Mouse (Mus musculus): ENCODE data around the gene Tmpo. TPM values are rescaled to one million over a fixed set of nuclear protein-coding genes. Genes with fewer than 3 reads are reported as not detected.

Gene Tmpo
- polyA plus RNA-seq, 1 experiment from 2014 or later = 401 TPM

GRCm38 (mm10) chr10:91208461-91208860 lies 27.3 kb upstream of the Tmpo start:
- Histone ChIP-seq H3K9ac (replicated peaks; ENCODE audit: low read length) (no peak overlapping the region), H3K36me3 (replicated peaks; ENCODE audit: control insufficient read depth, insufficient read depth, low read depth, low read length) (no peaks in the 10 kb centered on the region), H3K4me3 (ENCODE audit: low read depth, low read length) (no peak overlapping the region), H3K27me3 (ENCODE audit: control insufficient read depth, insufficient read depth, low read length) (no peaks in the 10 kb centered on the region), H3K9me3 (replicated peaks; ENCODE audit: control insufficient read depth, low read length) (no peaks in the 10 kb centered on the region), H3K4me2 (ENCODE audit: low read depth, low read length) (no peak overlapping the region), H3K4me1 (ENCODE audit: control insufficient read depth, insufficient read depth, low read length) (no peaks in the 10 kb centered on the region), H3K27ac (replicated peaks; ENCODE audit: low read depth, low read length) (no peak overlapping the region)
- WGBS = 62% methylated on average over 9 of the region's 9 CpGs
- no peak for DNase-seq (ENCODE audit: low spot score)
- no peak for ATAC-seq (replicated peaks; ENCODE audit: insufficient number of reproducible peaks, low FRiP score, low TSS enrichment, low read depth)

DNA sequence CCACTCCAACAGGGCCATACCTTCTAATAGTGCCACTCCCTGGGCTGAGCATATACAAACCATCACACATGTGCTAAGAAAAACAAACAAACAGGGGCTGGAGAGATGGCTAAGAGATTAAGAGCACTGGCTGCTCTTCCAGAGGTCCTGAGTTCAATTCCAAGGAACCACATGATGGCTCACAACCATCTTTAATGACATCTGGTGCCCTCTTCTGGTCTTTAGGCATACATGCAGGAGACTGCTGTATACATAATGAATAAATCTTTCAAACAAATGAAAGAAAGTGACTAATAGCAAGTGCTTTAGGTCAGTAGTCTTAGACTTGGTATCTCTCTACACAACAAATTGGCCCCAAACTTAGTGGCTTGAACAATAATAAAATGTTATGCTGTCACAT lies 26.2 kb upstream of the Tmpo start:
- DNase-seq (ENCODE audit: low spot score) (no peak), ATAC-seq (replicated peaks; ENCODE audit: insufficient number of reproducible peaks, low FRiP score, low TSS enrichment, low read depth) (no peak)
- Histone ChIP-seq H3K4me2 (ENCODE audit: low read depth, low read length) (no peak overlapping the region), H3K9me3 (replicated peaks; ENCODE audit: control insufficient read depth, low read length) (no peaks in the 10 kb centered on the region), H3K27me3 (ENCODE audit: control insufficient read depth, insufficient read depth, low read length) (no peaks in the 10 kb centered on the region), H3K4me1 (ENCODE audit: control insufficient read depth, insufficient read depth, low read length) (no peaks in the 10 kb centered on the region), H3K27ac (replicated peaks; ENCODE audit: low read depth, low read length) (no peak overlapping the region), H3K36me3 (replicated peaks; ENCODE audit: control insufficient read depth, insufficient read depth, low read depth, low read length) (no peaks in the 10 kb centered on the region), H3K4me3 (ENCODE audit: low read depth, low read length) (no peak overlapping the region), H3K9ac (replicated peaks; ENCODE audit: low read length) (no peak overlapping the region)

DNA sequence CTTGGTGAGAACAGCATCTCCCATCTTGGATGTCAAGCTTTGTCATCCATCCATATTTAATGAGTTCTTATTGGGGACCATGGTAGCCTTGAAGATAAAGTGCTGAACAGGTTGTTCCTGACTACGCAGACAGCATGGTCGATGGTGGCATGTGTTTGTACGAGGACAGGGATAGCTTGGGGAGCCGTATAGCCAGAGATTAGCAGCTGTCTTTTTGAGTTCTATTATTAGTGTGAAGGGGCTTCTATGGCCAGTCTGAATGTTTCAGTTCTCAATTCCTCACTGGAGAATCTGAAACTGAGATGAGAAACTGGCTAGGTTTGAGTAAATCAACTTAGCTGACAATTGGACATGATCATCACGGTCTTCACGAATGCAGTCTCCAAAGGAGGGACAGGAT lies 24.5 kb upstream of the Tmpo start:
- no peaks in the 10 kb centered on the region for H3K4me1 ChIP-seq (ENCODE audit: control insufficient read depth, insufficient read depth, low read length)

DNA sequence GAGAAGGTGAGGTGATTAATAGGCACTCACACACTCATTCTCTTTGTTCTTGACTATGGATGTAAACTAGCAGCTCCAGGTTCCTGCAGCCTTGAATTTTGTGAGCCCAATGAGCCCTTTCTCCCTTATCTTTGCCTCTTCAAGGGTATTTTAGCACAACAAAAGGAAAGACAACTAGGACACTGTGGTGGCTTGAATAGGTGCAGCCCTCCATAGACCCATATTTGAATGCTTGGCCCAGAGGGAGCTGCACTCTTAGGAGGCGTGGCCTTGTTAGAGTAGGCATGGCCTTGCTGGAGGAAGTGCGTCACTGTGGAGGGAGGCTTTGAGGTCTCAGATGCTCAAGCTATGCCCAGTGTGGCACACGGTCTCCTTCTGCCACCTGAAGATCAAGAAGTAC lies 19.5 kb upstream of the Tmpo start:
- Histone ChIP-seq H3K4me1 (ENCODE audit: control insufficient read depth, insufficient read depth, low read length) (no peaks in the 10 kb centered on the region), H3K9ac (replicated peaks; ENCODE audit: low read length) (no peak overlapping the region), H3K36me3 (replicated peaks; ENCODE audit: control insufficient read depth, insufficient read depth, low read depth, low read length) (no peaks in the 10 kb centered on the region), H3K4me2 (ENCODE audit: low read depth, low read length) (no peak overlapping the region), H3K9me3 (replicated peaks; ENCODE audit: control insufficient read depth, low read length) (no peaks in the 10 kb centered on the region), H3K27me3 (ENCODE audit: control insufficient read depth, insufficient read depth, low read length) (no peaks in the 10 kb centered on the region), H3K4me3 (ENCODE audit: low read depth, low read length) (no peak overlapping the region), H3K27ac (replicated peaks; ENCODE audit: low read depth, low read length) (no peak overlapping the region)
- DNase-seq (ENCODE audit: low spot score) (no peak), ATAC-seq (replicated peaks; ENCODE audit: insufficient number of reproducible peaks, low FRiP score, low TSS enrichment, low read depth) (no peak)
- WGBS = 91% methylated on average over 3 of the region's 3 CpGs

More for the DNA sequence above, 24.5 kb upstream of the Tmpo start:
- DNase-seq (ENCODE audit: low spot score) = no peak
- no peak overlapping the region for H3K9ac ChIP-seq (replicated peaks; ENCODE audit: low read length)
- 93% methylated on average over 6 of the region's 6 CpGs for WGBS
- ATAC-seq (replicated peaks; ENCODE audit: insufficient number of reproducible peaks, low FRiP score, low TSS enrichment, low read depth) = no peak
- H3K27ac ChIP-seq (replicated peaks; ENCODE audit: low read depth, low read length) = no peak overlapping the region
- H3K4me3 ChIP-seq (ENCODE audit: low read depth, low read length) = no peak overlapping the region
- no peaks in the 10 kb centered on the region for H3K36me3 ChIP-seq (replicated peaks; ENCODE audit: control insufficient read depth, insufficient read depth, low read depth, low read length)
- no peaks in the 10 kb centered on the region for H3K9me3 ChIP-seq (replicated peaks; ENCODE audit: control insufficient read depth, low read length)
- H3K27me3 ChIP-seq (ENCODE audit: control insufficient read depth, insufficient read depth, low read length) = no peaks in the 10 kb centered on the region
- H3K4me2 ChIP-seq (ENCODE audit: low read depth, low read length) = no peak overlapping the region

DNA sequence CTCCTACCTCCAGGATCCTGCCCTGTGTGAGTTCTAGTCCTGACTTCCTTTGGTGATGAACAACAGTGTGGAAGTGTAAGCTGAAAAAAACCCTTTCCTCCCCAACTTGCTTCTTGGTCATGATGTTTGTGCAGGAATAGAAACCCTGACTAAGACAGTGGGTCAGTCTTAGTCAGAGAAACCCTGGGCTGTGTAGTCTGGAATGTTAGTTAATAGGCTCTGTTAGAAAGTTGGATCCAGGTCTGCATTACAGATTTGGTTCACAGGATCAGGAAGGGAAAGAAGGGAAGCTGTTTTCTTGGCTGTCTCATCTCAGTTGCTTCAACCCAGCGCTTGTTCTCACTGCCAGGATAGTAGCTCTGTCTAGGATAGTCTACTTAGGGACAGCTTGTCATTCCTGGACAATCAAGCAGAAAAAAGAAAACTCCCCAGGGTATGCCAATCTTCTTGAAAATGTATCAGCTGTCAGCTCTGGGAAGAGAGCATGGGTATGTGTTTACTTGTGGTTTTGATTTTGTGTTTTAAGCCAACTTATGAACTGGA lies 18.2 kb upstream of the Tmpo start:
- Histone ChIP-seq H3K4me2 (ENCODE audit: low read depth, low read length) (no peak overlapping the region), H3K27me3 (ENCODE audit: control insufficient read depth, insufficient read depth, low read length) (no peaks in the 10 kb centered on the region), H3K4me3 (ENCODE audit: low read depth, low read length) (no peak overlapping the region), H3K4me1 (ENCODE audit: control insufficient read depth, insufficient read depth, low read length) (no peaks in the 10 kb centered on the region), H3K36me3 (replicated peaks; ENCODE audit: control insufficient read depth, insufficient read depth, low read depth, low read length) (no peaks in the 10 kb centered on the region), H3K9me3 (replicated peaks; ENCODE audit: control insufficient read depth, low read length) (no peaks in the 10 kb centered on the region), H3K9ac (replicated peaks; ENCODE audit: low read length) (no peak overlapping the region), H3K27ac (replicated peaks; ENCODE audit: low read depth, low read length) (no peak overlapping the region)
- DNase-seq (ENCODE audit: low spot score) = no peak
- ATAC-seq (replicated peaks; ENCODE audit: insufficient number of reproducible peaks, low FRiP score, low TSS enrichment, low read depth) = no peak
- WGBS = 74% methylated on average over 1 of the region's 1 CpGs

GRCm38 (mm10) chr10:91197704-91198103 lies 16.6 kb upstream of the Tmpo start:
- DNase-seq (ENCODE audit: low spot score) = no peak
- WGBS = 90% methylated on average over 8 of the region's 8 CpGs
- Histone ChIP-seq H3K27me3 (ENCODE audit: control insufficient read depth, insufficient read depth, low read length) (no peaks in the 10 kb centered on the region), H3K36me3 (replicated peaks; ENCODE audit: control insufficient read depth, insufficient read depth, low read depth, low read length) (no peaks in the 10 kb centered on the region), H3K27ac (replicated peaks; ENCODE audit: low read depth, low read length) (no peak overlapping the region), H3K4me3 (ENCODE audit: low read depth, low read length) (no peak overlapping the region), H3K9ac (replicated peaks; ENCODE audit: low read length) (no peak overlapping the region), H3K4me2 (ENCODE audit: low read depth, low read length) (no peak overlapping the region), H3K9me3 (replicated peaks; ENCODE audit: control insufficient read depth, low read length) (no peaks in the 10 kb centered on the region), H3K4me1 (ENCODE audit: control insufficient read depth, insufficient read depth, low read length) (no peaks in the 10 kb centered on the region)
- no peak for ATAC-seq (replicated peaks; ENCODE audit: insufficient number of reproducible peaks, low FRiP score, low TSS enrichment, low read depth)

- 82% methylated on average over 1 of the region's 1 CpGs for WGBS
- Histone ChIP-seq H3K36me3 (replicated peaks; ENCODE audit: control insufficient read depth, insufficient read depth, low read depth, low read length) (no peaks in the 10 kb centered on the region), H3K4me1 (ENCODE audit: control insufficient read depth, insufficient read depth, low read length) (no peaks in the 10 kb centered on the region), H3K27ac (replicated peaks; ENCODE audit: low read depth, low read length) (no peak overlapping the region), H3K9ac (replicated peaks; ENCODE audit: low read length) (no peak overlapping the region), H3K27me3 (ENCODE audit: control insufficient read depth, insufficient read depth, low read length) (no peaks in the 10 kb centered on the region), H3K9me3 (replicated peaks; ENCODE audit: control insufficient read depth, low read length) (no peaks in the 10 kb centered on the region), H3K4me3 (ENCODE audit: low read depth, low read length) (no peak overlapping the region), H3K4me2 (ENCODE audit: low read depth, low read length) (no peak overlapping the region)
- DNase-seq (ENCODE audit: low spot score) = no peak
- ATAC-seq (replicated peaks; ENCODE audit: insufficient number of reproducible peaks, low FRiP score, low TSS enrichment, low read depth) = no peak
These were observed 15.7 kb upstream of the Tmpo start for GRCm38 (mm10) chr10:91196778-91197177.

GRCm38 (mm10) chr10:91195680-91196079 lies 14.6 kb upstream of the Tmpo start:
- no peaks in the 10 kb centered on the region for H3K9me3 ChIP-seq (replicated peaks; ENCODE audit: control insufficient read depth, low read length)
- H3K27me3 ChIP-seq (ENCODE audit: control insufficient read depth, insufficient read depth, low read length) = no peaks in the 10 kb centered on the region
- H3K4me3 ChIP-seq (ENCODE audit: low read depth, low read length) = no peak overlapping the region
- no peak overlapping the region for H3K4me2 ChIP-seq (ENCODE audit: low read depth, low read length)
- 89% methylated on average over 5 of the region's 5 CpGs for WGBS
- H3K9ac ChIP-seq (replicated peaks; ENCODE audit: low read length) = no peak overlapping the region
- DNase-seq (ENCODE audit: low spot score) (no peak), ATAC-seq (replicated peaks; ENCODE audit: insufficient number of reproducible peaks, low FRiP score, low TSS enrichment, low read depth) (no peak)
- no peaks in the 10 kb centered on the region for H3K4me1 ChIP-seq (ENCODE audit: control insufficient read depth, insufficient read depth, low read length)
- H3K27ac ChIP-seq (replicated peaks; ENCODE audit: low read depth, low read length) = no peak overlapping the region
- no peaks in the 10 kb centered on the region for H3K36me3 ChIP-seq (replicated peaks; ENCODE audit: control insufficient read depth, insufficient read depth, low read depth, low read length)

Measured in embryonic facial prominence, embryonic 11.5 days (tissue).